Mouse (Mus musculus) kidney, postnatal 36 days (tissue): ENCODE results near the gene Ncoa7.

Source experiments
- DNase-seq, 2 experiments: peaks; one replicate each; pipeline ENCODE4 v3.0.0; 2021 to 2022; ENCODE audit warnings: mixed read lengths in 2 of 2

The Ncoa7 gene

DNA sequence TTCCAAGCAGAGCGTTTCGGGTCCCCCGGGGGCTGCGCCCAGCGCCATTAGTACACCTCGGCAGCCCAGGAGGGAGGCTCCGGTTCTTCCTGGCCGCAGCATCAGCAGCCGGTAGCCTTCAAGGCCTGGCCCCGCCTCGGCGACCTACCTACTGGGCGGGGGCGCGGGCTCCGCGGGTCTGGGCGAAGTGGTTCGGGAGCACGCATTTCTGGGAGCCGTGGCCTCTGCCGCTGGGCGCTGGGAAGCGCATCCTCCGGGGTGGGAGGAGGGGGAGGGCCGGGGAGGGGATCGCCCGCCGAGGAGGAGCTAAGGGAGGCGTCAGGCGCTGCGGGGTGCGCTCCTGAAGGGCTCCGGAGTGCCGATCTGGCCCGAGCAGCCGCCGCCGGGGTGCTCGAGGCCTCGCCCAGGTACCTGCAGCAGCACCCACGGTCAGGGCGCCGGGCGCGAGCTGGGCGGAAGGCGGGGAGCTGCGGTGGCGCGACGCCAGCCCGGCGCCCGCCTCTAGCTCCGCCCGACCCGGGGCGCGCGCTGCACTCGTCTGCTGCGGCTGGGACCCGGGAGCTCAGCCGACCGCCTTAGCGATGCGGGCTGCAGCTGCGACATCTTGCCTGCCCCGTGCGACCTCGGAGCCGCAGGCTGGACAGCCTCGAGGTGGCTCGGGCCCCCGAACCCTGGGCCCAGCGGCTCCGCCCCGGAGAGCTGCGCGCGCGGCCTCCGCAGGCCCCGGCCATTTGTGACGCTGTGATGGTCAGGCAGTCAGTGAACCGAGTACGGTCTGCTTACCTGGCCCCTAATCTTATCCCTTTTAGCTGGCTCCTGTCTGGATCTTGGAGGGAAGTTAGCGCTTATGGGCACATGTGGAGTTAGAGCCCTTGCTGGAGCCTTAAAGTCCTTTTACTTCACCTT lies at the start of gene Ncoa7:
Ncoa7 (minus strand) TSS at position 646 of the 906 bp plus-strand sequence.
- DNase-seq, result peak; percentile 90

DNA sequence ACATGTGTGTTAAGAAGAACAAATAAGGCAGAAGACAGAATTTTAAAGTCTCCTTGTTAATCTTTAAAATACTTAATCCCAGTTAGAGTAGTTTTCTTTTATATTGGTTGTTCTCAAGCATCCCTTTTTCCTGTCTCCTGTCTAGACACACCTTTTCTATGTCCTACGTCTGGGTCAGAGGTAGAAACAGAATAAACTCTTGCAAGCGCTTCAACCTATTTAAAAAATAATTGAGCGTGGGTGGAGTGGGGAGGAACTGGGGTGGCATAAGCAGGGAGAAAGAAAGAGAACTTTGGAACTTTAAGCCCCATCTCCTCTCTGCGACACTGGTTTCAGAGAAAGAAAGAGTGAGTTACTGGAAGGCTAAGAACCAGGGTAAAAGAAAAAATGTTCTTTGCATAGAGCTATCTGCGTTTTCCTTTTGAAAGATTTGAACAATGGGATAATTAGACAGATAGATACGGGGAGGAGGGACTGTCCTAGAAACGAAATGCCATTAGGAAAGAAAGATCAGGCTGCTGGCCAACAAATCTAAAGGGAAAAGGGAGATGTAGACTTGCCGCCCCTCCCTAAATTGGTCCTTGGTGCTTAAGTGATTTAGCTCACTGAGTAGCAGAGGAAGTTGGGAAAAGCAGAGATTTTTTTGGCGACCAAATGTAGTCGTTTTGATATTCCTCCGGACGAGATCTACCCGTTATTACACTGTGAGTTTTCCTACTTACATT lies 42.1 kb upstream of the Ncoa7 start:
- DNase-seq, result no peak

DNA sequence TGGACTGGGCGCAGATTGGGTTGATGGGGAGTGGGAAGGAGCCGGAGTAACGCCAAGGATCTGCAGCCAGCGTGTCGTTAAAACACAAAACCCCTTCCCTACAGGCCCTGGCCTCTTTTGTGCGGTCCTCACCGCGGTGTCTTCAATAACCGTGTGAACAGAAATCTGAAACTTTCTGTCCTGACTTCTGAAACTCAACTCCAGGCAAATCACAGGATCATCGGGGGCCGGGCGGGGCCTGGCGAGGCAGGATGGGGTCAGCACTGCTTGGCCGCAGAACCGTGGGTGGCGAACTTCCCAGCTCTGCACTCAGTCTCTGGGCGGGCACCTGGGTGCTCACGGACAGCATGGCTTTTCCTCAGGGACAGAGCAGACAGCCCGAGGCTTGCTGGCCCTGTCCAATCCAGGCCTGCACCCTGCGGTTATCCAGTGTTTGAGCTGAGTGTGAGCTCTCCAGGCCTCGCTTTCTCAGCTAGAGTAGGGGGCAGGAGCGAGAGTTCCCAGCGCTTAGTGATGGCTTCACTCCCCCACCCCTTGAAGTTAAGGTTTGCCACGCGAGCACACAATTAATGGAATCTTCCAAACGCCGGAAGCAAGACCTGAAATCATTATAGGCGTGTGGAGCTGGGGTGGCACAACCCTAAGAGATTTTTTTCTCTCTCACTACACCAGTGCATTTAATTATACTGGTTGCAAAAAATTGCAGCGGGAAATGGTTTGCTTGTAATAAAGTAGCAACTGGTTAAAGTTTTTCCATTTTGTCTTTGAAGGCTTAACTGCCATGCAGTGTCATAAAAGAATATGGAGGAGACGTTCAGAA lies 41.3 kb upstream of the Ncoa7 start:
- peak; percentile 4 to 33 for DNase-seq

DNA sequence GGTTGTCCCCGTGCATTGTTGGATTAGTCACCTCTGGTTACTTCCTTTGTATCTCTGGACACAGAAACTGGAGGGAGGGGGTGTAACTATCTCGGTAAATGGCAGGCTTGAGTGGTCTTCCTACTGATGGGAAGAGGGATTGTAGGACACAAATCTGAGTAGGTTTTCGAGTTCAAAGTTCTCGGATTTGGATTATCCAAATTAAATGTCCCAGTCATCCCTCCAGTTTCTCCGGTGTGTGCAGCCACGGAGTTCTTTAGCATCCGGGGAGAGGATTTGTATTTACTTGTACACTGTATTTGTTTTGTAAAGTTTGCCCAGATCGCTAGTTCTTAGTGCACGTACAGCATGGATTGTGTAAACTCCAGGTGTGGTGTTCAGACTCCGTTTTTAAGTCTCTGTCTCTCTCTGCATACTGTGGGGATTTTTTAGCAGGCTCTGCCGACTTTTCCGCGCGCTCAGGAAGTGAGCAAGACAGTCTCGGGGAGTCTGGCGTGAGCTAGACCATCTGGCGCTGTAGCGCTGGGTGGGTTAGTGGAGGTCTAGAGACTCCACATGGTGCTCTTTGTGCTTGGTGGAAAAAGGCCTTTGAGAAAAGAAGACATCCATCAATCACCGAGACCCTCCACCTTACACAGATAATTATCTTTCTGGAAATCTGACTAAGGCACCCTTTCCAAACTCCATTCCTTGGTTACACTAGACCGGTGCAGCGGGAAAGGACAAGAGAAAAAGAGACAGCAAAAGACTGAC lies 40.5 kb upstream of the Ncoa7 start:
- DNase-seq, result peak; percentile 5 to 35

DNA sequence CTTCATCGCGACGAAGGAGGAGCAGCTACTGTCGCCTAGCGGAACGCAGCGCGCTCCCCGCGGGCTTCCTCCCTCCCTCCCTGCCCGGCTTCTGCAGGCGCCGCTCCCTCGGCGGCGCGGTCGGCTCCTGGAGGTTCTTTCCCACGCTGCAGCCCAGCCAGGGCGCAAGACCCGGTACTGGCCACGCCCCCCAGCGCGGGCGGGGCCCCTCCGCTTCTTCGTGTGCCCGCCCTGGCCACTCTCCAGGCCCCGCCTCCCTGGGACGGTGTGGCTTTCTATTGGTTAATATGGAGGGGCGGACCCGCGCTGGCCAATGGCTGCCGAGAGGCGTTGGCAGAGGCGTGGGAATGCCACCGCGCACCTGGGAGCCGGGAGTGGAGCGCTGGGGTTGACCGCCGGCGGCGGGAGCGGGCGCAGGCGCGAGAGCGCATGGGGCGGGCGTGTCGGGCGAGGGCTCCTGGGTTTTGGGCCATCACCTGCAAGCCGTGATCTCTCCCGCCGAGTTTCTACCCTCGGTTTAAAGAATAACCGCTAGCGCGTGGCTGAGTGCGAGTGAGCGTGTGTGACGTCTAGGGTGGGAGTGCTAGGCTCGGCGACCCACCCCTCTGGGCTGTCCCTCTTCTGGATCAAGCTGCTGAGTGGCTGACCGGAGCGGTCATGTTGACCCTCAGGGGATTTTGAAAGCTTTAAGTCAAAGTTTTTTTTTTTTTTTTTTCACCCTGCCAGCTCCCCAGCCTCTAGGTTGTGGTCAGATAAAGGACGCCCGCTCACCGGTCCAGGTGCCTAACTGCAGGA lies 39.7 kb upstream of the Ncoa7 start, which contains the start of gene Hey2:
Hey2 (minus strand) TSS at position 159 of the 795 bp plus-strand sequence.
- peak; percentile 98 to 99 for DNase-seq

DNA sequence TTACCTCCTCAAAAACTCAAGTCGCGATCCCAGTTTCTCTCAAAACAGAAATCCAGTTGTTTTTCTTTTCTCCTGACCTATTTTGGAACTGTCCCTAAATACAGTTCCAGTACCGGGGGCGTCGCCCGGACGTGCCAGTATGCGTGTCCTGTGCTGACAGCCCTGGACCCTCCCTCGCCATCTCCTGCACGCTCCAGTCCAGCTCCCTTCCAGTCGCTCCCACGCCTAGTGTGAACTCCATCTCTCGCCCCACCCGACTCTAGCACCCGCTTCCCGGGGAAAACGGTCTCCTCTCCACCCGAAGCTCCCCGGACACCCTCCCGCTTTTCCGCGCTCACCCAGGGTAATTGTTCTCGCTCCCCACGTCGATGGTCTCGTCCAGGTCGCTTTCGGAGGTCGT lies 39.1 kb upstream of the Ncoa7 start:
- DNase-seq, result peak; percentile 25 to 34

DNA sequence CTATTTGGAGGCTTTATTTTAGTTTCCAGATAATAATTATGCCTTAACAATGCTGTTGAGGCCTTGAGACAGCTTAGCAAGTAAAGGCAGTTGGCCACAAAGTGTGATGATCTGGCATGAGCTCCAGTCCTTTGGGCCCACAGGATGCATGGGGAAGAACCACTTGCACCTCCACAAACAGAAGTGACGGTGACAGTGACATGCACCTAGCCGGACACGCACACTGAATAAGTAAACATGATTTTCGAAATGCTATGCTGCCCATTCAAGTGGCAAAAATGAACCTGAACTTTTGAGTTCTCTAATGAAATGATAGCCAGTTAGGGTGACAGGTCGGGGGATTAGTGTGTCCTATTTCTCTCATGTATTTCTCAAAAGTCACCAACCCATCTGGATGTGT lies 37.7 kb upstream of the Ncoa7 start:
- DNase-seq, result no peak

DNA sequence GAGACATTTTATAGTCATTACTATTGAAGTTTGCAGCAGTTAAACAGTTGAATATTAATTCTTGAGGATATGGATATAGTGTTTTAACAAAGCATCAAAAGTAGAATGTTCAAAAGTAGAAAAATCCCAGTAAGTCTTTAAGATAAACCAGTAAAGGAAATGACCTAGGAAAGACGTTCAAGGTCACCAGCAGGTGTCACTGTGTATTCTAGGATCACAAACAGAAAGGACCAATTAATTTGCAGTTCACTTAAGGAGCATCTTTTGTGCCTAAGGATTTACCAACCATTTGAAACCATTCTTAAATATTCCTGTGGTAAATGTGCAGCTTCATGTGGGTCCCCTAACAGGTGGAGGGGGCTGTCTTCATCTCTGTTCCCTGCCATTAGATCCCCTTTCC lies 35.1 kb upstream of the Ncoa7 start:
- DNase-seq, result peak; percentile 16 to 37

DNA sequence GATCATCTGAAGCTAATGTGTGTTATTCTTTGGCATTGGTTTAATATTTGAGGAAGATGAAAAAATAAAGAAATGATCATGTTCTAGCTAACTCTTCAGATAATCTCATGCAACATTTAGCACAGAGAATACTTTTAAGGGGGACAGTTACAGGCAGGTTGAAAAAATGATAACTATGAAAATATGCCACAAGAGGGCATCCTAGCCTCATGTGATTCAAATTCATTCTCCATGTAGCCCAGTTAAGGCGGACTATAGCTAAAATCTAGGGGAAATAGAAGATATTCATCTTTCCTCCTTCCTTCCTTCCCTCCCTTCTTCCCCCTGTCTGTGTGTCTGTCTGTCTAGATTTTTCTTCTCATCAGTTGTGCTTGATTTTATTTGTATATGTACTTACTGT lies 21.9 kb upstream of the Ncoa7 start:
- peak; percentile 24 to 60 for DNase-seq

DNA sequence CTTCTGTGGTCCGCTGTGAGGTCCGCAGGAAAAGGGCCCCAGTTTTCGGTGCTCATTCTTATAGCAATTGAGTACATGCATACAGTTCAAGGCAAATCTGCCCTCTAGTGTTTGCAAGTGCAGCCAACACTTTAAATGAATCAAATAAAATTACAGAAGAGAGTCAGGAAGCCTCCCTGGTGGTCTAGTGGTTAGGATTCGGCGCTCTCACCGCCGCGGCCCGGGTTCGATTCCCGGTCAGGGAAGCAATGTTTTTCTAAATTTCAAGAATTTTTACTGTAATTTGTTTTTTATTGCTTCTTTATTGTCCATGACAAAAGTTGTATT lies 7.8 kb upstream of the Ncoa7 start:
- peak; percentile 80 to 89 for DNase-seq

DNA sequence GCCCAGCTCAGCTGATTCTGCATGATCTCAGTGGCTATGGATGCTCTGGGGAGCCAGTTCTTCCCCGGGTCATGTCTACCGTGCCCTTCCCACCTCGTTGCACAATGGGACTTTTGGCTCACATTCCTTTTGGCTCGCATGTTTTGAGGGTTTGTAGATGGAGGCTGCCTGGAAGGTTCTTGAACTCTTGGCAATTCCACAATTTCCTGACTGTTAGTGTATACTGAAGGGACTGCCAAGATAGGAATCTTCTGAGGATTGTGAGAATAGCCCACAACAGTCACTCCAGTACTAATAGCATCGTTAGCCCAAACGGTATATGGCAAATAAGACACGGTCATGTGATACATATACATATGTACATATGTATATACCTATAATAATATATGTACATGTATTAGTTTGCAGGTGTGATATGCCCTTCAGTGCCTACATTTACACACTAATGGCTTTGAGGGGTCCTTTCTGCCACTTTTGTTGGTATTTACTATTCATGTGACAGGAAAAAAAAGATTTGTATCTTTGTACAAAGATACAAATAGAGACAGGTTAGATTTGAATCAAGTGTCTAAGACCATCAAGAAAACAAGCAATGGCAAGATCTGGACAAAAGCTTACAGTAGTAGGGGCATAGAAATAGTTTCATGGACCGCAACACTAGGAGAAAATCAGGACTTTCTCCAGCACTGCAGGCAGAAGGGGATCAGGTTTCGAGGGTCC lies 7.3 kb upstream of the Ncoa7 start:
- DNase-seq, result peak; percentile 46 to 49

DNA sequence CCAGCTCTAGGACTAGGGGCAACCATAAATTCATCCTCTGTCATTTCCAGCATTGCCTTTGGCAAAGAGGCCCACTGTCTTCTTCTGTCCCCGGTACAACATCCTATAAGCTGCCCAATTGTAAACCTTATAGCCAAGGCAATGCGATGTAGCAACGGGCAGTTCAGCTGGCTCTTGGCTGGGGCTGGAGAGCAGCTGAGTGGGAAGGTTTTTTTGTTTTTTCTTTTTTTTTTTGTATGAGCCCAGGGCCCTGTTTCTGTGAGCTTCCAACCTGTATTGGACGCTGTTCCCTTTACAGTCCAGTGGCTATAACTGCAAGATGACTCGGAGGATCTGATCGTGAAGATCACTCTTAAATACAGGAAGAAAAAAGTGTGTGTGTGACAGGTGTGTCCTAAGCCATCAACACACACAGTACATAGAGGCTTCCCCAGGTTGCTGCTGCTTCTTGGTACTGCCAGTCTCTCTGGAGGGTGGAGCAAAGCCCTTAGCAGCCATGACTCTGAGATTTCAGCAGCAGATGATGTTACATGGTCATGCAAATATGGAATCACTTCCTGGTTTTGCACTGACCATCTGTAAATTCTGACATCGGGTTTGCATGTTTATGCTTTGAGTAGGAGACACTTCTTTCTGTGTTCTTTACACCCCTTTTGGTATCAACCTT lies 594 bp upstream of the Ncoa7 start:
- no peak for DNase-seq

DNA sequence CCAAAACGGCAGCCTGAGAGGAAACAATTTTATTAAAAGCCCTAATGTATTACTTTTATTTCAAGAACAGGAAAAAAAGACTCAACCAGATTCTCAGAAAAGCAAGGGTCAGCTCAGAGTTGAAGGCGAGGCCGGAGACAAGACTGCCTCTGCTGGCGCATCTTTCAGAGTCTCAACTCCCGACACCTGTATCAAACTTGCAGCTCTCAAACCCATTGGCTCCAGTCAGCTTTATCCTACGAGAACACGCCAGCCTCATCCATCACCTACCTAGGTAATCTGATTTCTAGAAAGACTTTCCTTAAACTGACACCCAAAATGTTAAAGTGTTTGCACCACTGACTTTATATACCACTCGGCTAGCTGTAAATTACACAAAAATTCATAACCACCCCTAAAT lies 1.1 kb downstream of the Ncoa7 start:
- peak; percentile 51 to 55 for DNase-seq

DNA sequence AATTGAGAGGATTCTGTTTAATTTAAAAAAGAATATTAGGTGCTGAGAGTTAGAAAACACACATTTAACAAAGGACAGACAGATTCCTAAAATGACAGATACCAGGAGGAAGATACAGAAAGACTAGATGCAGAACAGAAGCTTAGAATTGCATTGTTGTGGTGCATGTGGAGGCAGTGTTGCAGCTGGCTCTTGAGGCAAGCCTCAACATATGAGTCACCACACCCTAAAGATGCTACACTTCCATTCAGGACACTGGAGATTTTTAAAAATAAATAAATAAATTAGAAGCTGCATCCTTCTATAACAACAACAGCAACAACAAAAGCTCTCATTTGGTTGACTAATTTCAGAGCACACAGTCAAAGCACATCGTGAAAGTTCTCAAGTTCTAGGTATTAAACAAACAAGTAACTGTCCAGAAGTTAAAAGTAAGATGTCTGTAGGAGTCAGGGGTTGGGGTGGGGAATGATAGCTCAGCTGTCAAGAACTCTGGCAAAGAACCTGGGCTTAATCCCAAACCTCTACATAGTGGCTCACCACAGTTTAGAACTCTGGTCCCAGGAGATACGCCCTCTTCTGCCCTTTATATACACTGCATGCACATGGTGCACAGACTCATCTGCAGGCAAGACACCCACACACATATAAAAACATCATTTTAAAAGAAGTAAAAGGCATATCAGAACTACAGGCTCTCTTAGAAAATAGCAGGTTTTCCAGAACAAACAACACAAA lies 3.2 kb downstream of the Ncoa7 start:
- DNase-seq, result no peak

DNA sequence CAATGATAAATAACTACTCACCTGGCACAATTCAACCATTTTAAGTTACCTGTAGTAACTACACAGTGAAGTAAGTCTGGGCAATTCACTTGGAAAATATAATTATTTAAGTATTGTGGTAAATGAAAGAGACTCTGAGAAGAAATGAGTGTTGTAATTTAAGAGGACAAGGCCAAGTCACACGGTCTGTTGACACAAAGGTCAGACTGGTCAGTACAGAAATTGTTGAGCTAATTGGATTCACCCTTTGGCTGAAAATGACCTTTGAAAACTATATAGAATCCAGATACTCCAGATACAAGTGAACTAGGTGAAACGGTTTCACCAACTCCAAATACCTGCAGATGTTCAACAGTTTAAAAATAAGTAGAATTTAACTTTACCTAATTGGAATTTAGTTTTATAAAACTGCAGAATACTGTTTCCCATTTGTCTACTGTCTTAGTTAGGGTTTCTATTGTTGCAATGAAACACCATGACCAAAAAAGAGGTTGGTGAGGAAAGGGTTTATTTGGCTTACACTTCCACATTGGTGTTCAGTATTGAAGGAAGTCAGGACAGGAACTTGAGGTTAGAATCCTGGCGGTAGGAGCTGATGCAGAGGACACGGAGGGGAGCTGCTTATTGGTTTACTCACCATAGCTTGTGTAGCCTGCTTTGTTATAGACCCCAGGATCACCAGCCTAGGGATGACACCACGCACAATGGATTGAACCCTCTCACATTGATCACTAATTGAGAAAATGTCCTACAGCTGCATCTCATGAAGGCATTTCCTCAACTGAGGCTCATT lies 6.5 kb downstream of the Ncoa7 start:
- peak in 1 of 2 experiments; percentile 28 for DNase-seq

DNA sequence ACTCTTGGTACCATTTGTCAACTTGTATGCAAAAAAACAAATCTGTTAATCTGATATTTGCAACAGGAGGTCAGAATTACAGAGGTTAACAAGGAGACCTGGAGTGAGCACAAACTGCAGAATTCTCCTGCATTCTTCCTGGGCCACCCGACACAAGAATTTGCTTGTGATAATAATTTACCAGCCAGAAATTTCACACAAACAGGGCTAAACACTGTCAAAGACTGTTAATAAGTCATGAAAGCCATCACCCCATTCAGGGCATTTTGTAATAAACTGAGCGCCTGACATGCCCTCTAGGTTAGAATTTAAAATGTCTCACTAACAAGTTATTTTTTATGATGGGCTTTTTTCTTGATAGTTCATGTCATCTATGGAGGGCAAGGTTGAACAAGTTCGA lies 12.1 kb downstream of the Ncoa7 start:
- DNase-seq, result peak; percentile 38 to 83

DNA sequence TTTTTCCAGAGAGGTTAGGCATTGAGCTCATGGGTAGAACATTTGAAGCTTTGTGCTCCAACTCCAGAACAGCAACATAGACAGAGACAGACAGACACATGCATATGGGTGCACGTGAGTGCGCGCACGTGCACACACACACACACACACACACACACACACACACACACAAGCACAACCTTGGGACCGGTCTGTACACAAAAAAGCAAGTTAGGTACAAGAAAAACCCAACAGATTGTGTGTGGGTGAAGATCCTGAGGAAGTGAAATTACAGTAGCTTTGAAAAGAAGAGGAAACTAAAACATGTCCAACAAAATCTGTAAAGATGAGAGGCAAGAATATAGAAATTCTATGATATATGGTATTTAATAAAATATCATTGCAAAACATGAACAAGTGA lies 13.6 kb downstream of the Ncoa7 start:
- DNase-seq, result no peak

DNA sequence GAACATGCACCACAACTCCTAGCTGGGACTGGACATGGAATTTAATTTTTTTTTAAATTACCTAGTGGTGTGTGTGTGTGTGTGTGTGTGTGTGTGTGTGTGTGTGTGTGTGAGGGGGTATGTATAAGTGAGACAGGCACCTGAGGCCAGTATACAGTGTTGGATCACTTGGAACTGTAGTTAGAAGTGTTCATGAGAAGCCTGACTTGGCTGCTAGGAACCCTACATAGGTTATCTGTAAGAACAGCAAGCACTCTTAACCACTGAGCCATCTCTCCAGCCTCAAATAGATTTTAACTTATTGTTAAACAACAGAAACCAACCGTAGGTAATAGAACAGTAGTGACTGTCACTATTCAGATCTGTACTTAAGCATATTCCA lies 14.8 kb downstream of the Ncoa7 start:
- no peak for DNase-seq
